Mouse (Mus musculus) Muller cell, postnatal 12 days (primary cell): ENCODE results near the gene Clstn2.

ENCODE experiments used
- DNase-seq: peaks from one replicate; pipeline ENCODE4 v3.0.0-alpha.2; 2015; ENCODE audit errors: inconsistent ontology term

Gene Clstn2

GRCm38 (mm10) chr9:98032573-98033272, at the start of gene Clstn2:
TSS of gene Clstn2 (minus strand) at chr9:98033181.
- DNase-seq: peak; percentile 77

GRCm38 (mm10) chr9:98067767-98068166, 34.8 kb upstream of the Clstn2 start:
- DNase-seq: no peak

DNA sequence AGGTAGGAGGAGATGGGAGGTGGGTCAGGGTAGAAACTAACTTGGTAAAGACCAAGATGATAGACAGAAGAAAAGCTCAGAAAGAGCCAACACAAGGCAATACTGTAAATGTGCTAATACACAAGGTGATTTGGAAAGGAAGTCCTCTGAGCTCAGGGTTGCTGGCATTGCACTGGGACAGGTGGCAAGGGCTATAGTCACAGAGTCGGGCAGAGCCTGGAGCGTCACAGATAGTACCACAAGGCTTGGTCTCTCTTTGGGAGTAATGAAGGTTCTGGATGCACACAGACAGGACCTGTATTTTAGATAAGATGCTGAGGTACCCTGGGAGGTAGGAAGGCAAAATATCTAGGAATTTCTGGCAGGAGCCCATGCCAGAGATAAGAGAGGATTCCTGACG, 28.7 kb upstream of the Clstn2 start:
- DNase-seq: no peak

DNA sequence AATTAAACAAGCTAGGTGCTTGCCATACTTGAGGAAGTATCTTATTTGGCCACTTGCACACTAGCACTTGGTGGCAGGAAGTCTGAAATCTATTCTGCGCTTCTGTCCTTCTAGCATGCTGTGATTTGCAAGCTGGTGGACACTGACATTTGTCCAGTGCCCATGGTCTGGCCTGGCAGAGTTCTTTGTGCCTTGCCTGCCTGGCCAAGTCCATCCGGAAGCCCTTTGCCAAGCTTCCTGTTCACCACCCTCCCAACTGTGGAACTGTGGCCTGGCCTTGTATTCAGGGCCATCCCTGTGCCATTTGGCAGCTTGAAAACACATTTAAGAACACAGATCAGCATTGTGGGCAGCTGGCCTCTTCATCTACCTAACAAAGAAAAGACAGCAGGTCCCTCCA, 24.3 kb upstream of the Clstn2 start:
- no peak for DNase-seq

- DNase-seq: no peak
These were observed 18.4 kb upstream of the Clstn2 start for GRCm38 (mm10) chr9:98051343-98051742.

- no peak for DNase-seq
These were observed 383 bp upstream of the Clstn2 start for GRCm38 (mm10) chr9:98033273-98033855.

DNA sequence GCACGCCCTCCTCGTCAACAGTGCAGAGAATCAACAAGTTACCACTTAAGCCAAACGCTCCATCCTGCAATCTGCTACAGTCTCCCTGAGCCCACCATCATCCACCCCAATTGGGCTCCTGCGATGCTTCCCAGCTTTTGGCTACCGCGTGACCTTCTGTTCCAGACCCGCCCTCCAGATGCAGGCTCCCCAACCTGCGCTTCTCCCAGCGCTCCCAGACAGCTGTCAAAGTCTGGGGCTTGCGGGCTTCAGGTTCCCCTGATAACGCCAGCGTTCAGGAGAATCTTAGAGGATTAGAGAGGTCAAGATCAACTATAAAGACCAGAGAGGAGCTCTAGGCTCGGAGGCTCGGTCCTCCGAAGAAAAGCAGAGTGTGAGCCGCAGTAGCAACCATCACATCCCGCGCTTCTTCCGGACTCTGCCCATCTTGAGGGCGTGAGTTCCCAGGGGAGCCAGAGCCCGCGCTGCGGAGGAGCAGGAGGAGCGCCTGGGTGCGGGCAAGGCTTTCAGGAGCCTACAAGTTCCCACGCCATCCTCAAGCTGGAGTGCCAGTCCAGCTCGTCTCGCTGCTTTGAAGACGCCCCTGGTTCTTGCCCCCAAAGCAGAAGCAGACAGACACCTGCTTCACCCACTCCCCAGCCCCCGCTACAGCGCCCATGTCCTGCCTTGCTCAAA, 946 bp downstream of the Clstn2 start:
- peak; percentile 8 for DNase-seq

DNA sequence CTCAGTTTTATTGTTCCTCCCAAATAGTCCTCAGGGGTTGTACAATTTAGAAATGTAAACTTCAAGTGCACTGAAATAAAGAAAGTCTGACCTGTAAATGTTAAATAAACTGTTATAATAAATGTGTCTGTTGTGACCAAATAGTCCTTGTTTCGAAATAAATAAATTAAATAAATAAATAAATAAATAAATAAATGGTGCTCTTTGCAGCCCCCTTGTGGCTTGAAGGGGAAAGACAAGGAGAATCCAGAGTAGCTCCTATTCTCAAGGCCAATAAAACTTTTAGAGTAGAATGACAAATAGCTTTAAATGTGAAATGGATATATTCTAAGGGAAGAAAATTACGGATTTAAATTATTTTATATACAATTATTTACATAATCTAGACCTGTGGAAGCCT, 2.3 kb downstream of the Clstn2 start:
- peak; percentile 3 for DNase-seq

DNA sequence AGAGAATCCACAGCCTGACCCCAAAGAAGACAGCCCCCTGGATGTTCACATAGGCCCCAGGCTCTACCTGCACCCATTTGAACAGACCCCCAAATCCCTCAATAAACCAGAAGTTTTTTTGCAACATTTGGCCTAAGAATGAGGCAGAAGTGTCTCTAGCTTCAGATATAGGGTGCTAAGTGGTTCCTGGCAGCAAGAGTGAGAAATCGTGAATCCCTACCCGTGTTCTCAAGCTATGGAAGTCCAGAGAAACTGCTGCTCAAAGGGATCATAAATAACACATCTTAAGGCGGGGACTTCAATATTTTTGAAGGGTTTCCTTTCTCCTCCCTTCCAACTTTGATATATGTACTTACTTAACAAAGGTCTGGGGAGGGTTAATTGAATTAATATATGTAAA, 7.4 kb downstream of the Clstn2 start:
- no peak for DNase-seq

- no peak for DNase-seq
These were observed 9.9 kb downstream of the Clstn2 start for GRCm38 (mm10) chr9:98023069-98023468.

- no peak for DNase-seq
These were observed 13.1 kb downstream of the Clstn2 start for GRCm38 (mm10) chr9:98019876-98020275.

- DNase-seq: no peak
These were observed 14.3 kb downstream of the Clstn2 start for GRCm38 (mm10) chr9:98018687-98019086.

- DNase-seq: no peak
These were observed 16.4 kb downstream of the Clstn2 start for GRCm38 (mm10) chr9:98016576-98016975.

DNA sequence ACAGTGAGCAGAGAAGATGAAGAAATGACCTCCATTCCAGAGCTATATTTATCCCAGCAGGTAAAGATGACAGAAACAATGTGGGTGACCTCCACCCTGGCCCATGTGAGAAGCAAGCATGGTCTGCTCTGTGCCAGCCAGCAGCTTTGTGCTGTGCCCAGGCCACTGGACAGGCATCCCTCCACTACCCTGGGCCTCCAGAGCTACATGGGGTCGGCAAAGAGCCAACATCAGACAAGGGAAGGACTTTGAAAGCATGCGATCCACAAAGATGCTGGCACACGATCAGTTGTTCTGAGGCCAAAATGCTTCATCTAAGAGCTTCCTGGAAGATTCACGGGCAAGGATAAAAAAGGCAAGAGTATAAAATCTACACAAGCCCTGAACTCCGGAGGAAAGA, 36.6 kb downstream of the Clstn2 start:
- peak; percentile 77 for DNase-seq

DNA sequence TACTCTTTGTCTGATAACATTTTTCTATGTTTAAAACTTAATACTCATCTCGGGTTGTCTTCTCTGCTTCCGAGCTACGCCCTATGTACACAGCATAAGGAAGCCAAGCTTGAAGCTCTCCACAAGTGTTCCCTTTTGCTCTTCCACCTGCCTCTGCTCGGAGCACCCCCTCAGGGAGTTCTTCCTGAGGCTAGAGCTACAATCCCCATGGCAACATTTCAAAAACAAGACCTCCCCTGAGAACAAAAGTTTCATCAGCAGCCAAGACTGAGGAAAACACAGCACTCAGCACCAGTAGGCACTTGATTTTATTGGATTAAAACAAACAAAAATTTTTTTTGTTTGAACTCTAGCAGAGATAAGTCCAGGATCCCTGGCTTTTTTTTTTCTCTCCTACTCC, 37.3 kb downstream of the Clstn2 start:
- DNase-seq: peak; percentile 5

- peak; percentile 12 for DNase-seq
These were observed 40.9 kb downstream of the Clstn2 start for GRCm38 (mm10) chr9:97992131-97992530.

DNA sequence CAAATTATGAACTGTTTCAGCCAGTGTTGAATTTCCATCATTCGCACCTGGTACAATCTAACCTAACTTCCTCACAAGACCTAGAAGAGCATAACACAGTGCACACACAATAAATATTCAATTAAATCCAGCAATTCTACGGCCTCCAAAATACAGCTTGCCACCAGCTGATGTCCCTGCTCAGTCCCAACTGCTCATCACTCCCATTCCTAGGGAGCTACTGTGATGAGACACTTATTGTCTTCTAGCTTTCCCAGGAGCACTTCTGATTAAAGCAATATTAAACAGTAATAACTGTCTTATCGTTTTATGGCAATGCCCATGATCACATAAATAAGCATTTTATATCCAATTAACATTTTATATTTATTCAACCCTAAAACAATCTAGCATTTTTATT, 55.6 kb downstream of the Clstn2 start:
- no peak for DNase-seq

DNA sequence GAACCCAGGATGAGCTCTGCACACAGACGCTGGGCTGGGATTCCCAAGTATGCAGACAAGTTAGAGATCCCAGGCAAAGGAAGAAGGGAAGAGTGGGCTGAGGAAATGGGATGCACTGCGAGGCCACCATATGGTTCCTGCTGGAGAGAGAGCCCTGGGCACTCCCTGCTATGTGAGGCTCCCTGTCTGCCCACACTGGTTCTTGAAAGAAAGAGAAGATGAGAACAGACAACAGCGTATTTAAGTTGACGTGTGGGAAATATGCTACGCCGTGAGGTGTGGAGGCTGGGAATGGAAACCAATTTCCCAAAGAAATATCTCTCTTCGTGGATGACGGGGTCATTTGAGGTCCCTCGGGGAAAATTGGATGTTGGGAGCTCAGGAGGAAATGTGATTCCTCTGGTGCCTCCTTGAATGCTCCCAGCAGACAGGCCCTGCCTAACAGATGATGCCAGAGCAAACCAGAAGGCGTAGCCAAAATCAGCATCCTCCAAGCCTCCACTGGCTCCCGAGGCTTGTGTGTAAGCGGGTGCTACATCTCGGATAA, 58.1 kb downstream of the Clstn2 start:
- DNase-seq: no peak

DNA sequence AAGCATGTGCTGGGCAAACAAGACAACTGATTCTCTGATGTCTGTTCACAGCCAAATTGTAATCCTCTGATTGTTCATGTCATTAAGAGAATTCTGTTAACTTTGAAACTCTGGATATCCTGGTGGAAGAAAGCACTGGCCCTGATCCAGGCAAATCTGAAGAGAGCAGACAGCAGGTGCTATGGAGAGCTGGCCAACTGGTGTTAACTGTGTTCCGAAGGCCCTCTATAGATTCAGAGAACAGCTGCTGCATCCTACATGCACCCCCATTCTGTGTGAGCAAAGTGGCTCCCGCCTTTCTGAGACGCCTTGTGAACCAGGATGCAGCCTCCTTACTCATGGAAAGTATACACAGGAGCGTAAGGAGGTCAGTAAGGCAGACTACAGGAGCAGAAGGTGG, 66.3 kb downstream of the Clstn2 start:
- no peak for DNase-seq

- no peak for DNase-seq
These were observed 75.5 kb downstream of the Clstn2 start for GRCm38 (mm10) chr9:97957508-97957907.

DNA sequence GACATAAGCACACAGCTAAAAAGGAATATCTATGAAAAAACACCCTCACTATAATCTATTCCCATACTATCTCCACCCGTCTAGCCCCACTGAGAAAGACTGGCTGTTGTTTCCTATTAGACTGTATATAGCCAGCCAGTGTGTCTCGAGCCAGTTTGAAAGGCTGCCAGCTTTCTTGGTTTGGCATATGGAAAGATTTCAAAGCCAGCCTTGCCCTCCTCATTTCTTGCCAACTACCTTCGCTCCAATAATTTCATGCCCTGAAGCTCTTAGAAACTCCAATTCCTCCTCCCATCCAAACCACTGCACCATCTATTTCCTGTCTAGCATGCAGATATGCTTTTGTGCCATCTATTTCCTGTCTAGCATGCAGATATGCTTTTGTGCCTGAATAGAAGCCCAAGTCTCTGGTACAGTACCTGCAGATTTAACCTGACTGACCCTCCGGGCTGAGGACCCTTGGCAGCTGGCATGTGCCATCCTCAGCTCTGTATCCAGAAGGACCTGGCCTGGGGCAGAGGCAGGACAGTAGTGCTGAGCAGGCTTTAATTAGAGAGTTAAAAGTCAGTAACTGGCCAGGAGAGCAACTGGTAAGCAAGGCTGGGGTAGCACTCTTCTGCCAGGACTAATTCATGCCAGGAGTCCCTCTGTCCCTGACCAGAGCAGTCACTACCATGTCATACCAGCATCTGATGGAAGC, 76.4 kb downstream of the Clstn2 start:
- peak; percentile 77 for DNase-seq

- DNase-seq: no peak
These were observed 79.1 kb downstream of the Clstn2 start for GRCm38 (mm10) chr9:97953746-97954359.
